Mouse (Mus musculus) forebrain, postnatal 0 days (tissue): Measurements from ENCODE around the gene Cmbl. TPM values are rescaled to one million over a fixed set of nuclear protein-coding genes. Genes with fewer than 3 reads are reported as not detected.

Experiments used
- ATAC-seq: fragments of 200-750 bp; cut with Nextera tagmentation; 2 replicates; pipeline ENCODE4 v1.8.0; 2017; ENCODE audit warnings: mild to moderate bottlenecking, moderate library complexity
- DNase-seq: peaks from one replicate; pipeline ENCODE4 v3.0.0-alpha.2; 2015
- H3K27ac ChIP-seq: fragments of 300-500 bp; sonication (generic); 2 replicates; pipeline ENCODE4 v1.5.1; 2014; ENCODE audit warnings: low read depth, mild to moderate bottlenecking, antibody characterized with exemption, low read length, moderate library complexity, mixed read lengths
- H3K27me3 ChIP-seq: fragments of 300-500 bp; sonication (generic); 2 replicates; pipeline ENCODE4 v1.6.1; 2014; ENCODE audit warnings: mild to moderate bottlenecking, low read length, mixed read lengths; ENCODE audit not compliant: insufficient read depth
- H3K36me3 ChIP-seq: fragments of 300-500 bp; sonication (generic); 2 replicates; pipeline ENCODE4 v1.6.1; 2014; ENCODE audit warnings: mild to moderate bottlenecking, moderate library complexity; ENCODE audit not compliant: insufficient read depth
- H3K4me1 ChIP-seq: fragments of 300-500 bp; sonication (generic); 2 replicates; pipeline ENCODE4 v1.6.1; 2014; ENCODE audit warnings: antibody characterized with exemption; ENCODE audit not compliant: insufficient read depth
- H3K4me2 ChIP-seq: fragments of 300-500 bp; sonication (generic); 2 replicates; pipeline ENCODE4 v1.6.1; 2014; ENCODE audit warnings: low read depth, mild to moderate bottlenecking, moderate library complexity
- H3K4me3 ChIP-seq: fragments of 300-500 bp; sonication (generic); 2 replicates; pipeline ENCODE4 v1.5.1; 2014; ENCODE audit warnings: low read depth, low read length, mixed read lengths
- H3K9ac ChIP-seq: fragments of 300-500 bp; sonication (generic); 2 replicates; pipeline ENCODE4 v1.6.1; 2014; ENCODE audit warnings: mild to moderate bottlenecking
- H3K9me3 ChIP-seq: fragments of 300-500 bp; sonication (generic); 2 replicates; pipeline ENCODE4 v1.6.1; 2016; ENCODE audit warnings: low read length
- CTCF ChIP-seq: sonication (generic); IDR thresholded peaks from 2 replicates; pipeline ENCODE4 v1.5.1; 2016; ENCODE audit warnings: antibody characterized with exemption, control low read depth, low read depth
- WGBS: fragments of 180-500 bp; shearing (Covaris S2); extraction: QIAGEN DNeasy Blood & Tissue Kit; methylation state at CpG from one replicate; pipeline ENCODE4 v1.1.7; 2014; 5-methylcytosine and 5-hydroxymethylcytosine counted together
- polyA plus RNA-seq: library from polyadenylated mRNA; unstranded; fragments of >200 nt; fragmentation: Nextera tagmentation; extraction: Ambion mirVana; gene quantifications from 2 replicates; pipeline ENCODE4 v1.2.1, GENCODE M21; 2015
- total RNA-seq: library from RNA; depleted of rRNA; stranded (reverse); fragments of >200 nt; gene quantifications from 2 replicates; pipeline ENCODE4 v1.2.3, GENCODE M21; 2014

Gene Cmbl
- total and polyA plus RNA-seq, 2 experiments from 2014 or later: 19.9 to 27.2 TPM

DNA sequence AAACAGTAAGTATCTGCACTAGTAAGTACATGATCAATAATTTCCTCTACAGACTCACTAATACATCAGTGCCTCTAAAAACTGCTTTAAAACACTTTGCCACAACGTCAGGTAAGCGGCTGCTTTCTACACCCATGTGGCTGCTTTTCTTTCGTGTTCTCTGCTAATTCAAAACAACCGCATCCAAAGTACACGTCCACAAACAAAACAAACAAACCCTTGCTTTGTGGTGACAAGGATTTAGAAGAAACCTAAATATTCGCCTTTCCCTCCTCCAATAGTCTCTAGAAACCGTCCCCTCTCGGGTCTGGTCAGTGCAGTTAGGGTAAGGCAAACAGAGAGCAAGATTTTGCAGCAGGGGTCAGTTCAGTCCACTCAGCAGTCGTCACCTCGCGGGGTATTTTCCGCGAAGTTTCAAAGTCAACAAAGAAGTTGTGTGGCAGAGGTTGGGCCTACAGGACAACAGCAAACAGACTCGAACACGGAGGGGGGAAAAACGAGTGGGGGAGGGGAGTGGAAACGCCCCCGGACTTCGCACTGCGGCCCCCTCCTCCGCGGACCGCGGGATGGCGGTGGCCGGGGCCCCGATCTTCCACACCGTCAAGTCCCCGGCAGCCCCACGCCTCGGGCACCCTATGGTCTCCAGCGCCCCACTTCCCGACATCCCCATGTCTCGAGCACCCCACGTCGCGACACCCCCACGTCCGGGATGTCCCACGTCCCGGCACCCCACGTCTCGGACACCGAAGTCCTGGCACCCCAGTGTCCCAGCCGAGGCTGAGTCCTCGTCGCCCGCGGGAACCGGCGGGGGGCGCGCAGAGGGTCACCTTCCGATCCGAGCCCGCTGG, 35.2 kb upstream of the Cmbl start:
- Histone ChIP-seq H3K27me3 (no peaks in the 10 kb centered on the region), H3K9me3 (no peaks in the 10 kb centered on the region), H3K4me3 (peak overlapping the region; percentile 98), H3K4me1 (peaks cover 10% of the 10 kb centered on the region), H3K4me2 (peak overlapping the region; percentile 67), H3K27ac (peak overlapping the region; percentile 98), H3K36me3 (no peaks in the 10 kb centered on the region), H3K9ac (peak overlapping the region; percentile 90)
- DNase-seq (peak; percentile 25), ATAC-seq (no peak; the same call in 1 of the 2 replicates)
- WGBS: 2% methylated on average over 56 of the region's 56 CpGs
- TF ChIP-seq CTCF: no peak

DNA sequence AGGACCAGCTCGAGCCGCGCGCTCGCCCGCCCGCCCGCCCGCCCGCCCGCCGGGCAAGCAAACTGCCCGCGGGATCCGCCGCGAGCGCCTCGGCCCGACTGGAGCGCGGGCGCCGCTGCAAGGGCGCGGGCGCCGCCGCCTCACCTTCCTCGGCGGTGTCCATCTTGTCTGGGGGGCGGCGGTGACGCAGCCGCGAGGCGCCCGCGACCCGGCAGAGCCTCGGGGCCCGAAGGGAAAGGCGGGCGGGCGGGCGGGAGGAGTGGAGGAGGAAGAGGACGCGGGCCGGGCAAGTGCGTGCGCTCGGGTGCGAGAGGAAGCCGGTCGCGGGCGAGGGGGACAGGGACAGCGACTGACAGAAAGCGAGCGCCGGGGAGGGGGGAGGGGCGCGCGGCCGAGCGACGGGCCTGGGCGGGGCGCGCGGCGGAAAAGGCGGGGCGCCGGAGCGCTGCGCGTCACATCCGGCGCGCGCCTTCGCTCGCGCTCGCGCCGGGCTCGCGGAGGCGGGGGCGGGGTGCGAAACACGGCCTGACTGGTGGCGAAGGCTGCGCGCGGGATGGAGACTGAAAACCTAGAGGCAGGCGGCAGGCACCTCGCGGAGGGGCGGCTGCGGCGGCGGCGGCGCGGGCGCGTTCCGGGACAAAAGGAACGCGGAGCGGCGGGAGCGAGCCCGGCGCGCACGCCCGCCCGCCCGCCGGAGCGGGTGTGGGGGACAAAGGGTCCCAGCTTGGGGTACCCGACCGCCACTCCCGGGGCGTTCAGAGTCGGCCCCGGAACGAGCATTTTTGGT, 34.3 kb upstream of the Cmbl start, which contains the start of gene March6:
Gene March6 (minus strand): TSS at position 395 of the 787 bp plus-strand sequence.
- TF ChIP-seq CTCF: no peak
- H3K36me3 ChIP-seq: no peaks in the 10 kb centered on the region
- peak; percentile 97 for DNase-seq

DNA sequence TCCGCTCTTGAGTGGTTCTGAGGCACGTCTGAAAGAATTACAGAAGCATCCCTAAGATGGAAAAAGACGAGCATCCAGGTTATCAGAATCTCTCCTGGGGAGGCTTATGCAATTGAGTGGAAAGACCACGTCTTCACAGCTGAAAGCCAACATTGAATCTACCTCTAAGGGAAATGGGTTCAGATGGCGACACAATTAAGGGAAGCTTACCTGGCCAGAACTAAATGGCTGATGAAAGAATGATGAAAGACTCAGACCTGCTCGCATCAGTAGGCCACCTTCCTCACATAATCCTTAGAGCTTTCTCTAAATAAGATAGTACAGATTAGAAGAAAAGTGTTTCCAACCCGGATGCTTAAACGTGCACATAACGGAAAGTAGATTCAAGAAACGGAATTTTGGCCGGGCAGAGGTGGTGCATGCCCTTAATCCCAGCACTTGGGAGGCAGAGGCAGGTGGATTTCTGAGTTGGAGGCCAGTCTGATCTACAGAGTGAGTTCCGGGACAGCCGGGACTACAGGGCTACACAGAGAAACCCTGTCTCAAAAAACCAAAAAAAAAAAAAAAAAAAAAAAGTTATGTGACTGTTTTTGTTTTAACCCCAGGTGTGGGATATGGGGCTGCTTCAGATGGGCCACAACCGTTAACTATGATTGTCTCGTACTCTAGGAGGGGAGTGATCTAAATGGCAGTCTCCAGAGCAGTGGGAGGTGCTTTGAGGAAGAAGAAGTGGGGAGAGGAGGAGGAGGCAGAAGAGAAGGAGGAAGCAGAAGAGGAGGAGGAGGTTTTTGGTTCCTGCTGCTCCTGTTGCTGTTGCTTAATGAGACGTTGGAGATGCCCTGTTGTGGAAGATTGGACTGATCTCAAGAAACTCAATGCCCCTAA, 33.5 kb upstream of the Cmbl start:
- peaks cover 14% of the 10 kb centered on the region for H3K4me1 ChIP-seq
- H3K9ac ChIP-seq: peak overlapping the region; percentile 90
- H3K27ac ChIP-seq: peak overlapping the region; percentile 98
- H3K27me3 ChIP-seq: no peaks in the 10 kb centered on the region
- peak overlapping the region; percentile 98 for H3K4me3 ChIP-seq
- DNase-seq: no peak
- no peak for TF ChIP-seq CTCF
- no peak for ATAC-seq
- no peaks in the 10 kb centered on the region for H3K36me3 ChIP-seq
- 20% methylated on average over 16 of the region's 16 CpGs for WGBS
- peak overlapping the region; percentile 62 for H3K4me2 ChIP-seq
- H3K9me3 ChIP-seq: no peaks in the 10 kb centered on the region

More for the DNA sequence above, 34.3 kb upstream of the Cmbl start, which contains the start of gene March6:
- under 1% methylated on average over 84 of the region's 132 CpGs for WGBS
- Histone ChIP-seq H3K9ac (peak within 1 kb of the TSS; percentile 90), H3K4me1 (peaks cover 10% of the 10 kb centered on the region), H3K9me3 (no peaks in the 10 kb centered on the region), H3K27ac (peak within 1 kb of the TSS; percentile 98), H3K27me3 (no peaks in the 10 kb centered on the region), H3K4me3 (peak within 1 kb of the TSS; percentile 98), H3K4me2 (peak within 1 kb of the TSS; percentile 67)
- peak; percentile 96 for ATAC-seq

DNA sequence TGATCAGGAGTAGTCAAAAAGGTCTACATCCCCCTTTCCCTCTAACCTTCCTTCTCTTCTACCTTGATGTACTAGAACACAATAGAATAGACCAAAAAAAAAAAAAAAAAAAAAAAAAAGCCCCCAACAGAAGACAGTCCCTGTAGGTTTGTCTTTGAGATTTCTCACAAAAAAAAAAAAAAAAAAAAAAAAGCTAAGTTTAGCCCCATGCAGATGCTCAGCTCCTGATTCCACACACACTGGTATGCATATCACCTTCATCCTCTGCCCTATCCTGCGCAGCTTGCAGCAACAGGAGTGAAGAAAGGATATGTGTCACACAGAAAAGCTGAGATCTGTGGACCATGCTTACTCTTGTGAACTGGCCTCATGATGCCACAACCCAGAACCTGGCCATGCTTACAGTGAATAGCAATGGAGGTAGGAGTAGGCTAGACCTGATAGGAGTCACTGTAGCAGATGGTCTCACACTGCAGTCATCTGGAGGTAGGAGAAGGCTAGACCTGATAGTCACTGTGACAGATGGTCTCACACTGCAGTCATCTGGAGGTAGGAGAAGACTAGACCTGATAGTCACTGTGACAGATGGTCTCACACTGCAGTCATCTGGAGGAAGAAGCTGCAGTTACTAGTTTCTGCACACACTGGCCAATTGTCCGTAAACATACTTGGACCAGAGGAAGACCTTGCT, 32.7 kb upstream of the Cmbl start:
- H3K36me3 ChIP-seq: no peaks in the 10 kb centered on the region
- 88% methylated on average over 2 of the region's 2 CpGs for WGBS
- ATAC-seq (no peak), DNase-seq (no peak)
- no peaks in the 10 kb centered on the region for H3K9me3 ChIP-seq
- no peak overlapping the region for H3K4me3 ChIP-seq
- no peak overlapping the region for H3K27ac ChIP-seq
- H3K4me2 ChIP-seq: no peak overlapping the region
- no peaks in the 10 kb centered on the region for H3K27me3 ChIP-seq
- TF ChIP-seq CTCF: no peak
- no peak overlapping the region for H3K9ac ChIP-seq
- H3K4me1 ChIP-seq: peaks cover 14% of the 10 kb centered on the region

GRCm38 (mm10) chr15:31533529-31533928, 31.7 kb upstream of the Cmbl start:
- Histone ChIP-seq H3K4me3 (no peak overlapping the region), H3K36me3 (no peaks in the 10 kb centered on the region), H3K27me3 (no peaks in the 10 kb centered on the region), H3K9ac (no peak overlapping the region), H3K4me2 (no peak overlapping the region), H3K9me3 (no peaks in the 10 kb centered on the region), H3K27ac (no peak overlapping the region), H3K4me1 (peaks cover 14% of the 10 kb centered on the region)
- WGBS: 78% methylated on average over 2 of the region's 2 CpGs
- ATAC-seq (no peak), DNase-seq (no peak)
- no peak for TF ChIP-seq CTCF
